In genomic region chr16:26950209-26950608, GRCm38 (mm10) we compare ENCODE assay signal across 20 mouse cellular contexts. TPM values are rescaled to one million over a fixed set of nuclear protein-coding genes. Genes with fewer than 3 reads are reported as not detected.
DNase-seq lines count a peak whose midpoint lies in the region; ATAC-seq and TF ChIP-seq lines count a peak whose summit lies in the region.
"Had no signal": no experiment of that assay in that cellular context is flagged by ENCODE, and none has a peak within 500 bp of the region (broad histone marks: within the 10 kb centered on the region; RNA-seq: fewer than 3 reads in every experiment).

No protein-coding gene starts in this region.

- no peak for TF ChIP-seq CTCF in cerebellum, adult 2 months (IDR thresholded peaks at IDR 0.05; ENCODE audit: borderline replicate concordance, insufficient read depth, low read depth, low read length)
- TF ChIP-seq CTCF in liver, adult 2 months (IDR thresholded peaks at IDR 0.05; ENCODE audit: low read depth, low read length) = no peak
- 0 out of 2 replicates have a peak, but pooled peaks have one; percentile 3 for TF ChIP-seq CTCF in E14TG2a.4 (conservative IDR thresholded peaks at IDR 0.05; ENCODE audit: low read length)

- H3K36me3 ChIP-seq in liver, adult 2 months (ENCODE audit: control insufficient read depth, insufficient read depth, low read length) = no peaks in the 10 kb centered on the region
- H3K36me3 ChIP-seq in liver, embryonic 11.5 days (ENCODE audit: control insufficient read depth, insufficient read depth, low read length) = no peaks in the 10 kb centered on the region
- H3K36me3 ChIP-seq in E14TG2a.4 (ENCODE audit: insufficient read depth, low read length) = no peaks in the 10 kb centered on the region
- H3K36me3 ChIP-seq in limb, embryonic 10.5 days = no peaks in the 10 kb centered on the region
- H3K36me3 ChIP-seq: embryonic facial prominence, embryonic 15.5 days; forebrain, embryonic 15.5 days; heart, embryonic 13.5 days; hindbrain, embryonic 12.5 days; neural tube, embryonic 15.5 days had no signal

- H3K27ac ChIP-seq in cerebellum, adult 2 months (ENCODE audit: insufficient read depth, low read length) = no peak overlapping the region
- H3K27ac ChIP-seq in liver, adult 2 months (replicated peaks; ENCODE audit: insufficient read depth, low read depth, low read length) = no peak overlapping the region
- no peak overlapping the region for H3K27ac ChIP-seq in liver, embryonic 11.5 days (ENCODE audit: low read depth, low read length)
- no peak overlapping the region for H3K27ac ChIP-seq in limb, embryonic 10.5 days
- H3K27ac ChIP-seq: embryonic facial prominence, embryonic 15.5 days; forebrain, embryonic 15.5 days; heart, embryonic 13.5 days; hindbrain, embryonic 12.5 days; liver, embryonic 14.5 days; neural tube, embryonic 15.5 days had no signal

- H3K4me3 ChIP-seq in cerebellum, adult 2 months (replicated peaks; ENCODE audit: insufficient read depth, low read depth, low read length) = no peak overlapping the region
- no peak overlapping the region for H3K4me3 ChIP-seq in liver, adult 2 months (ENCODE audit: insufficient read depth, low read depth, low read length)
- H3K4me3 ChIP-seq in liver, embryonic 11.5 days (ENCODE audit: low read depth, low read length) = no peak overlapping the region
- H3K4me3 ChIP-seq in E14TG2a.4 (replicated peaks; ENCODE audit: low read length) = no peak overlapping the region
- H3K4me3 ChIP-seq in limb, embryonic 10.5 days = no peak overlapping the region
- H3K4me3 ChIP-seq: embryonic facial prominence, embryonic 15.5 days; forebrain, embryonic 15.5 days; heart, embryonic 13.5 days; hindbrain, embryonic 12.5 days; neural tube, embryonic 15.5 days had no signal

- H3K79me2 ChIP-seq in liver, adult 2 months (ENCODE audit: control insufficient read depth, insufficient read depth, low read length) = no peaks in the 10 kb centered on the region

- H3K4me2 ChIP-seq in liver, embryonic 11.5 days = no peak overlapping the region
- H3K4me2 ChIP-seq: embryonic facial prominence, embryonic 15.5 days; forebrain, embryonic 15.5 days; heart, embryonic 13.5 days; hindbrain, embryonic 12.5 days; neural tube, embryonic 15.5 days had no signal

- H3K9ac ChIP-seq in liver, adult 2 months (ENCODE audit: low read depth, low read length) = no peak overlapping the region
- H3K9ac ChIP-seq in liver, embryonic 11.5 days (ENCODE audit: low read depth, low read length) = no peak overlapping the region
- H3K9ac ChIP-seq: embryonic facial prominence, embryonic 15.5 days; forebrain, embryonic 15.5 days; heart, embryonic 13.5 days; hindbrain, embryonic 12.5 days; liver, embryonic 14.5 days; neural tube, embryonic 15.5 days had no signal

- no peak for ATAC-seq in liver, embryonic 11.5 days (replicated peaks; ENCODE audit: low FRiP score)
- ATAC-seq: forebrain, embryonic 15.5 days had no signal

- peak; percentile 14 to 16 for DNase-seq in cerebellum, postnatal 10 days
- DNase-seq in cerebellum, adult 2 months = no peak
- peak; percentile 5 for DNase-seq in liver, adult 2 months (ENCODE audit: extremely low read depth, low read depth, low spot score)
- no peak for DNase-seq in liver, embryonic 11.5 days (ENCODE audit: low spot score)
- peak; percentile 28 for DNase-seq in embryo, embryonic 10.5 days (ENCODE audit: low spot score)
- DNase-seq in limb, embryonic 10.5 days (ENCODE audit: low spot score) = no peak
- no peak for DNase-seq in urinary bladder, postnatal 36 days (ENCODE audit: low spot score in 2 of 2)
- DNase-seq: adrenal gland, adult 8-10 months; cerebellum, postnatal 36 days; gastrocnemius, postnatal 10 days; kidney, adult 9 months; thymus, postnatal 4 days had no signal

- no peaks in the 10 kb centered on the region for H3K27me3 ChIP-seq in cerebellum, adult 2 months (ENCODE audit: control insufficient read depth, insufficient read depth, low read length)
- H3K27me3 ChIP-seq in liver, adult 2 months (ENCODE audit: control insufficient read depth, insufficient read depth, low read length) = no peaks in the 10 kb centered on the region
- no peaks in the 10 kb centered on the region for H3K27me3 ChIP-seq in liver, embryonic 11.5 days (replicated peaks; ENCODE audit: control insufficient read depth, insufficient read depth, low read length)
- H3K27me3 ChIP-seq in E14TG2a.4 (ENCODE audit: insufficient read depth, low read length) = peaks cover 31% of the 10 kb centered on the region
- no peaks in the 10 kb centered on the region for H3K27me3 ChIP-seq in limb, embryonic 10.5 days (ENCODE audit: low read depth, poor library complexity, severe bottlenecking)
- H3K27me3 ChIP-seq: embryonic facial prominence, embryonic 15.5 days; forebrain, embryonic 15.5 days; heart, embryonic 13.5 days; hindbrain, embryonic 12.5 days; neural tube, embryonic 15.5 days had no signal

- no peak for TF ChIP-seq POLR2A in cerebellum, adult 2 months (IDR thresholded peaks at IDR 0.05; ENCODE audit: borderline replicate concordance, insufficient read depth, low read length)
- no peak for TF ChIP-seq POLR2A in liver, adult 2 months (IDR thresholded peaks at IDR 0.05; ENCODE audit: extremely low read depth, insufficient read depth, low read length)

- H3K9me3 ChIP-seq in liver, embryonic 11.5 days (ENCODE audit: control insufficient read depth, low read length) = no peaks in the 10 kb centered on the region
- H3K9me3 ChIP-seq in E14TG2a.4 (ENCODE audit: low read length) = no peaks in the 10 kb centered on the region
- no peaks in the 10 kb centered on the region for H3K9me3 ChIP-seq in limb, embryonic 10.5 days (replicated peaks)
- H3K9me3 ChIP-seq: embryonic facial prominence, embryonic 15.5 days; forebrain, embryonic 15.5 days; heart, embryonic 13.5 days; hindbrain, embryonic 12.5 days; neural tube, embryonic 15.5 days had no signal

- no peaks in the 10 kb centered on the region for H3K4me1 ChIP-seq in cerebellum, adult 2 months (ENCODE audit: control insufficient read depth, insufficient read depth, low read length)
- H3K4me1 ChIP-seq in liver, adult 2 months (ENCODE audit: control insufficient read depth, insufficient read depth, low read length) = no peaks in the 10 kb centered on the region
- H3K4me1 ChIP-seq in liver, embryonic 11.5 days (replicated peaks; ENCODE audit: control insufficient read depth, insufficient read depth, low read length) = no peaks in the 10 kb centered on the region
- H3K4me1 ChIP-seq in E14TG2a.4 (replicated peaks; ENCODE audit: low read depth, low read length) = no peaks in the 10 kb centered on the region
- no peaks in the 10 kb centered on the region for H3K4me1 ChIP-seq in limb, embryonic 10.5 days
- H3K4me1 ChIP-seq: embryonic facial prominence, embryonic 15.5 days; forebrain, embryonic 15.5 days; heart, embryonic 13.5 days; hindbrain, embryonic 12.5 days; neural tube, embryonic 15.5 days had no signal

- WGBS in cerebellum, adult 2 months = 60% methylated on average over 4 of the region's 4 CpGs
- 39% methylated on average over 4 of the region's 4 CpGs for WGBS in liver, adult 2 months
- 51% methylated on average over 4 of the region's 4 CpGs for WGBS in liver, embryonic 11.5 days
- 54% methylated on average over 4 of the region's 4 CpGs for WGBS in limb, embryonic 10.5 days

RNA-seq across cellular contexts. Expression of gene Gmnc, which starts 41.2 kb away (rescaled TPM):
- 0.49 and 0.78 TPM in 2 replicates for polyA plus RNA-seq in cerebellum, adult 2 months (2012; rRNA removed)
- total RNA-seq in liver, adult 2 months (2014; rRNA removed) = not detected in 2 replicates
- polyA plus RNA-seq in liver, adult 2 months (2012; rRNA removed) = not detected in 2 replicates
- polyA plus RNA-seq in liver, embryonic 11.5 days (2014; fragmentation: Nextera tagmentation; extraction: Ambion mirVana) = not detected in 2 replicates
- polyA plus RNA-seq in limb, embryonic 10.5 days (2016; fragmentation: Nextera tagmentation; extraction: Ambion mirVana) = not detected in 2 replicates
- total RNA-seq: adrenal gland, adult 8-10 months; megakaryocyte progenitor cell, adult 5-6 weeks had no signal
- polyA plus RNA-seq: heart, embryonic 13.5 days had no signal

Comparison
In these comparisons a context has a peak if more than half of its experiments do, and no peak if none do; other contexts are left out.
1. DNase-seq: peak in cerebellum, postnatal 10 days (2 of 2), liver, adult 2 months (single experiment) and embryo, embryonic 10.5 days (single experiment); none in cerebellum, adult 2 months (0 of 2), liver, embryonic 11.5 days (single experiment), limb, embryonic 10.5 days (single experiment) and urinary bladder, postnatal 36 days (0 of 2).